Mouse (Mus musculus) ES-Bruce4 (cell line): ENCODE measurements around the gene Calml4.

ENCODE experiments used
- CTCF ChIP-seq: IDR thresholded peaks from one replicate; pipeline ENCODE4 v1.8.1; 2011; ENCODE audit warnings: low read depth, low read length
- EP300 ChIP-seq: IDR thresholded peaks from 2 replicates; pipeline ENCODE4 v1.6.1; 2011; ENCODE audit warnings: low read depth, low read length; ENCODE audit not compliant: insufficient read depth

DNA sequence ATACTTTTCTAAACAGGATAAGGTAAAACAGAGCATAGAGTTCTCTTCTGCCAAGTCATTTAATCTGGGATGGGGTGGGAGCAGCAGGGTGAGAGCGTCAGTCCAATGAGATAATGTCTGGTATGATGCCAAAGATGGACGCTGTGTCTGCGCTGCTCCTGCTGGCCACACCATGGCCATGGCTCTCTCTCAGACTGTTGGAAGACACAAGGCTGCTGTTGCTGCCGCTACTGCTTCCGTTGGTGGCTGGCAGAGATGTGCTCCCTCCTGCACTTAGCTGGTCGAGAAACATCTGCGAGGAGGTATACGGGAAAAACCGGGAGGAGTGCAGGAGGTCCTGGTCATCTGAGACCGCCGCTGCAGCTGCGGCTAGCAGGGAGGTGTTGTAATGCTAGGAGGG, 24.0 kb downstream of the Calml4 start:
- TF ChIP-seq CTCF = no peak
- TF ChIP-seq EP300 = no peak
